In genomic region chr4:48086609-48087008, GRCm38 (mm10) we compare ENCODE assay signal across 23 mouse cellular contexts. TPM values are rescaled to one million over a fixed set of nuclear protein-coding genes. Genes with fewer than 3 reads are reported as not detected.
DNase-seq lines count a peak whose midpoint lies in the region; ATAC-seq and TF ChIP-seq lines count a peak whose summit lies in the region.
"Had no signal": no experiment of that assay in that cellular context is flagged by ENCODE, and none has a peak within 500 bp of the region (broad histone marks: within the 10 kb centered on the region; RNA-seq: fewer than 3 reads in every experiment).

No protein-coding gene starts in this region.

- DNase-seq in heart, adult 11 months = peak; percentile 63
- no peak for DNase-seq in heart, postnatal 36 days
- peak; percentile 34 for DNase-seq in c-Kit-positive CD71-positive TER-119-negative erythroid progenitor cells, embryonic 14.5 days (ENCODE audit: low read depth)
- DNase-seq in liver, embryonic 11.5 days (ENCODE audit: low spot score) = no peak
- no peak for DNase-seq in liver, postnatal 0 days
- no peak for DNase-seq in lung, adult 18-20 months
- DNase-seq in testis, postnatal 14 days (ENCODE audit: low spot score) = no peak
- DNase-seq: adrenal gland, postnatal 10 days; cerebellum, adult 9-10 months; forebrain, postnatal 0 days; gastrocnemius, postnatal 36 days; kidney, adult 9 months; kidney, postnatal 14 days; layer of hippocampus, adult 9-11 months had no signal

- H3K27me3 ChIP-seq in liver, embryonic 11.5 days (replicated peaks; ENCODE audit: control insufficient read depth, insufficient read depth, low read length) = no peaks in the 10 kb centered on the region
- peaks cover under 1% of the 10 kb centered on the region; the same call in 1 of the 2 replicates for H3K27me3 ChIP-seq in liver, postnatal 0 days (ENCODE audit: insufficient read depth, low read length)
- H3K27me3 ChIP-seq: embryonic facial prominence, embryonic 15.5 days; hindbrain, embryonic 15.5 days; intestine, embryonic 15.5 days; limb, embryonic 13.5 days; lung, embryonic 15.5 days; stomach, embryonic 15.5 days had no signal

- TF ChIP-seq EP300 in liver, postnatal 0 days (IDR thresholded peaks at IDR 0.05; ENCODE audit: low read depth) = no peak

- H3K4me2 ChIP-seq in liver, embryonic 11.5 days = no peak overlapping the region
- H3K4me2 ChIP-seq in liver, postnatal 0 days (ENCODE audit: low read depth, low read length) = no peak overlapping the region
- H3K4me2 ChIP-seq: embryonic facial prominence, embryonic 15.5 days; hindbrain, embryonic 15.5 days; intestine, embryonic 15.5 days; limb, embryonic 13.5 days; lung, embryonic 15.5 days; midbrain, embryonic 11.5 days; stomach, embryonic 15.5 days had no signal

- intact Hi-C loops in heart, postnatal 36 days (cut with DNase I) = no loop called here

- ATAC-seq in liver, embryonic 11.5 days (replicated peaks; ENCODE audit: low FRiP score) = peak; percentile 96
- peak; percentile 23; the same call in 1 of the 2 replicates for ATAC-seq in liver, postnatal 0 days
- no peak for ATAC-seq in inflammation-experienced regulatory T-cells, adult 6 months
- ATAC-seq: forebrain, postnatal 0 days; intestine, embryonic 15.5 days had no signal

- no peak overlapping the region for H3K9ac ChIP-seq in liver, embryonic 11.5 days (ENCODE audit: low read depth, low read length)
- no peak overlapping the region for H3K9ac ChIP-seq in liver, postnatal 0 days (replicated peaks)
- H3K9ac ChIP-seq: embryonic facial prominence, embryonic 15.5 days; forebrain, postnatal 0 days; hindbrain, embryonic 15.5 days; intestine, embryonic 15.5 days; limb, embryonic 13.5 days; lung, embryonic 15.5 days; stomach, embryonic 15.5 days had no signal

- no peak overlapping the region for H3K4me3 ChIP-seq in liver, embryonic 11.5 days (ENCODE audit: low read depth, low read length)
- H3K4me3 ChIP-seq in liver, postnatal 0 days (ENCODE audit: low read depth, low read length) = no peak overlapping the region
- H3K4me3 ChIP-seq: embryonic facial prominence, embryonic 15.5 days; hindbrain, embryonic 15.5 days; intestine, embryonic 15.5 days; limb, embryonic 13.5 days; lung, embryonic 15.5 days; stomach, embryonic 15.5 days had no signal

- H3K9me3 ChIP-seq in liver, embryonic 11.5 days (ENCODE audit: control insufficient read depth, low read length) = no peaks in the 10 kb centered on the region
- no peaks in the 10 kb centered on the region for H3K9me3 ChIP-seq in liver, postnatal 0 days (ENCODE audit: low read length)
- H3K9me3 ChIP-seq: embryonic facial prominence, embryonic 15.5 days; hindbrain, embryonic 15.5 days; intestine, embryonic 15.5 days; limb, embryonic 13.5 days; lung, embryonic 15.5 days; stomach, embryonic 15.5 days had no signal

- 50% methylated on average over 6 of the region's 6 CpGs for WGBS in liver, embryonic 11.5 days
- 54% methylated on average over 6 of the region's 6 CpGs for WGBS in liver, postnatal 0 days (ENCODE audit: insufficient replicate concordance)

- peaks cover 6% of the 10 kb centered on the region for H3K4me1 ChIP-seq in liver, embryonic 11.5 days (replicated peaks; ENCODE audit: control insufficient read depth, insufficient read depth, low read length)
- H3K4me1 ChIP-seq in liver, postnatal 0 days (ENCODE audit: insufficient read depth) = no peaks in the 10 kb centered on the region
- H3K4me1 ChIP-seq: embryonic facial prominence, embryonic 15.5 days; hindbrain, embryonic 15.5 days; intestine, embryonic 15.5 days; limb, embryonic 13.5 days; lung, embryonic 15.5 days; stomach, embryonic 15.5 days had no signal

- TF ChIP-seq CTCF in liver, postnatal 0 days (IDR thresholded peaks at IDR 0.05; ENCODE audit: low read depth) = no peak

- no peak overlapping the region for H3K27ac ChIP-seq in liver, embryonic 11.5 days (ENCODE audit: low read depth, low read length)
- H3K27ac ChIP-seq in liver, postnatal 0 days (ENCODE audit: low read depth) = no peak overlapping the region
- H3K27ac ChIP-seq: embryonic facial prominence, embryonic 15.5 days; hindbrain, embryonic 15.5 days; intestine, embryonic 15.5 days; limb, embryonic 13.5 days; lung, embryonic 15.5 days; macrophage; stomach, embryonic 15.5 days had no signal

- no peaks in the 10 kb centered on the region for H3K36me3 ChIP-seq in liver, embryonic 11.5 days (ENCODE audit: control insufficient read depth, insufficient read depth, low read length)
- no peaks in the 10 kb centered on the region for H3K36me3 ChIP-seq in liver, postnatal 0 days (replicated peaks; ENCODE audit: insufficient read depth, low read length)
- H3K36me3 ChIP-seq: embryonic facial prominence, embryonic 15.5 days; hindbrain, embryonic 15.5 days; intestine, embryonic 15.5 days; limb, embryonic 13.5 days; lung, embryonic 15.5 days; stomach, embryonic 15.5 days had no signal

RNA-seq across cellular contexts. Expression of gene Stx17, which starts 38.1 kb away (rescaled TPM):
- 10 to 100 TPM; 27.7 to 30.8 TPM for total RNA-seq in heart, postnatal 36 days (2021)
- 28.2 and 29.5 TPM in 2 replicates for polyA plus RNA-seq in liver, embryonic 11.5 days (2014; fragmentation: Nextera tagmentation; extraction: Ambion mirVana)
- 11.2 and 13.0 TPM in 2 replicates for polyA plus RNA-seq in liver, postnatal 0 days (2015; fragmentation: Nextera tagmentation; extraction: Ambion mirVana)
- polyA plus RNA-seq in inflammation-experienced regulatory T-cells, adult 6 months (2017; shearing (Covaris generic)) = 10 to 100 TPM in 1 of 3 experiments, 1 to 10 TPM in 2; 9.4 to 15.4 (median 9.5) TPM

RNA-seq across cellular contexts. Expression of gene Nr4a3, which starts 41.7 kb away (rescaled TPM):
- total RNA-seq in heart, postnatal 36 days (2021) = 10 to 100 TPM in 1 of 2 experiments, 1 to 10 TPM in 1; 2.3 to 12.3 TPM
- polyA plus RNA-seq in liver, embryonic 11.5 days (2014; fragmentation: Nextera tagmentation; extraction: Ambion mirVana) = 0.04 TPM in 2 replicates
- not detected in 2 replicates for polyA plus RNA-seq in liver, postnatal 0 days (2015; fragmentation: Nextera tagmentation; extraction: Ambion mirVana)
- 1 to 10 TPM; 1.9 to 3.6 (median 2.7) TPM for polyA plus RNA-seq in inflammation-experienced regulatory T-cells, adult 6 months (2017; shearing (Covaris generic))

Comparison
In these comparisons a context has a peak if more than half of its experiments do, and no peak if none do; other contexts are left out.
1. DNase-seq: peak in heart, adult 11 months (single experiment) and c-Kit-positive CD71-positive TER-119-negative erythroid progenitor cells, embryonic 14.5 days (single experiment); none in heart, postnatal 36 days (0 of 2), liver, embryonic 11.5 days (single experiment), liver, postnatal 0 days (single experiment), lung, adult 18-20 months (0 of 2) and testis, postnatal 14 days (single experiment).